Mouse (Mus musculus): Measurements from ENCODE around the gene Alx3.

GRCm38 (mm10) chr3:107596559-107596958 is 1.7 kb downstream of the Alx3 start:
- TF ChIP-seq POLR2A (IDR thresholded peaks at IDR 0.05; ENCODE audit: insufficient read depth, low read depth, low read length) (no peak), CTCF (IDR thresholded peaks at IDR 0.05; ENCODE audit: insufficient read depth, low read depth, low read length) (no peak)

Measured in olfactory bulb, adult 2 months (tissue).